Mouse (Mus musculus) right cerebral cortex, adult 2 months (tissue): Measurements from ENCODE around the gene Prdm4.
A peak's percentile ranks its signal among the peaks of the same experiment; 100 is the strongest.

Experiments
- DNase-seq, 2 experiments: peaks; one replicate each; pipeline ENCODE4 v3.0.0; 2021 to 2022; ENCODE audit warnings: low spot score in 2 of 2

Gene Prdm4

GRCm38 (mm10) chr10:85916498-85917309, at the start of gene Prdm4:
TSS of gene Prdm4 (minus strand) at chr10:85917142.
- DNase-seq, result peak; percentile 98

- DNase-seq, result no peak
Measured at GRCm38 (mm10) chr10:85966476-85966875, 49.5 kb upstream of the Prdm4 start.

DNA sequence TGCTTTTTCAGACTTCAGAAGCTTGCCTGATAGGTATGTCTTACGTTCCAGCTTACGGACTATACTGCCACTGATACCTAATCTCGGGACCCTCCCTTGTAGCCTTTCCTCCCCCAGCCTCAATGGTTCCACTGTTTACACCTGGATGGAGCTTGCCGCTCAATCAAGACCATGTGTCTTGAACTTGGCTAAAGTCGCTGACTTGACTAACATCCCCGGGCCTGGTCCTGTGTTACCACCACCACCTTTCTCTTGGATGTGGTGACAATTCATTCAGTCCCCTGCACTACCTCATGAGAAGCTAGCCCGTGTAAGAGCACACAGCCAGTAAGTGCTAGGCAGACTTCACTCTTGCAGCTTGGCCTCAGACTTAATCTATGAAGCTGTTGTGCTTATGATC, 47.4 kb upstream of the Prdm4 start:
- DNase-seq, result no peak

DNA sequence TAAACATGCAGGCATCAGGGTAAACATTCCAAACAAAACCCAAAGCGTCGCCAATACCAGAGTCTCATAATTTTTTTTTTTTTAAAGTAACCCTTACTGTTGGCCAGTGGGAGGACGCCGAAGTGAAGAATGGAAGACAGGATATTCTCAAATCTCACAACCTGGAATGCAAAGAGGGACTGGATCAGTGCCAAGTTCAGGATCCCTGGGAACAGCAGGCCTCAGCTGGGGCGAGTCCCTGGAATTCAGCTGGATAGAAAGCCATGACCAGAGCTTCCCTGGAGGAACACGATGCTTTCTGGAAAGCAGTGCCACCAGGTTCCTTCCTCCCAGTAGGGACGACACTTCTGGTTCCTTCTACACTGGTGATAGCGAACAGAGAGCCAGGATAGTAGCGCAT, 46.0 kb upstream of the Prdm4 start:
- no peak for DNase-seq

GRCm38 (mm10) chr10:85957464-85957950, 40.6 kb upstream of the Prdm4 start, which contains the start of gene Rtcb:
TSS of gene Rtcb (minus strand) at chr10:85957823.
- peak; percentile 98 to 100 for DNase-seq

DNA sequence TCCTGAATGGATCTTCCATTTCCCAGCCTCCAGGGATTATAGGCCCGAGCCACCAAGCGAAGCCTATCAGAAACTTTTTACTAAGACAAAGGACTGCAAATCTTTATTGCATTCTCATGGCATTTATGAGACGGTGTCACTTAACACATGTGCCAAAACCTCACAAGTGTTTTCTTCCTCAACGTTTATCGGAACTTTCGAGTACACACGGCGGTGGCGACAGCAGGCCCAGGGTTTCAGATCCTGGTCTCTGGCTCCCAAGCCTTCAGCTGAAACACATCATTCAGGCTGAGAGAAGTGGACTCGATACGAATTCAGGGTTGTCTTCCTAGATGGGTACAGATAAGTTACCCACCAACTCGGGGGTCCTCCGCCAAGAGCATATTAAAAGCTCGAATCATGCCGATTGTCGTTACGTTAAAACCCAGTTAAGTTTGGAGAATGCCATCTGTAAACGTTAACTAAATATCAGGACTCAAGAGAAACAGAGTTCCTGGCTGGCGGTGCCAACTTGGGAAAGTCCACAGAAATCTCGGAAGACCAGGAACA, 40.0 kb upstream of the Prdm4 start:
- DNase-seq, result no peak

GRCm38 (mm10) chr10:85954429-85954828, 37.5 kb upstream of the Prdm4 start:
- no peak for DNase-seq

DNA sequence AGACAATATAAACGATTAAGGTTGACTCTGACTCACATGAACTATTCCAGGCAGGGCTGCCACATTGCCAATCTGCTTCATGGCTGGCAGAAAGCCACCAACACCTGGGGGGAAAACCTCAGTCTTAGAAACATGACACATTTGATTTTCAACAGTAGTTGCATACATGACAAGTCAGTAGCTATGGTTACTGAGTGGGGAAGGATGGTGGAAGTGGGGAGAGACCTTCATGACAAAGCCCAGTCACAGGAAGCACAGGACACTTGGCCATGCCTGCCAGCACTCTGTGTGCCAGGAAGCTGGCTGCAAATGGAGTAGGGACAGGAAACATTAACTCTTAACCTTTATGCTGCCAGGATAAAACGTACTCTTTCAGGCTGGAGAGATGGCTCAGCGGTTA, 36.5 kb upstream of the Prdm4 start:
- DNase-seq, result no peak

DNA sequence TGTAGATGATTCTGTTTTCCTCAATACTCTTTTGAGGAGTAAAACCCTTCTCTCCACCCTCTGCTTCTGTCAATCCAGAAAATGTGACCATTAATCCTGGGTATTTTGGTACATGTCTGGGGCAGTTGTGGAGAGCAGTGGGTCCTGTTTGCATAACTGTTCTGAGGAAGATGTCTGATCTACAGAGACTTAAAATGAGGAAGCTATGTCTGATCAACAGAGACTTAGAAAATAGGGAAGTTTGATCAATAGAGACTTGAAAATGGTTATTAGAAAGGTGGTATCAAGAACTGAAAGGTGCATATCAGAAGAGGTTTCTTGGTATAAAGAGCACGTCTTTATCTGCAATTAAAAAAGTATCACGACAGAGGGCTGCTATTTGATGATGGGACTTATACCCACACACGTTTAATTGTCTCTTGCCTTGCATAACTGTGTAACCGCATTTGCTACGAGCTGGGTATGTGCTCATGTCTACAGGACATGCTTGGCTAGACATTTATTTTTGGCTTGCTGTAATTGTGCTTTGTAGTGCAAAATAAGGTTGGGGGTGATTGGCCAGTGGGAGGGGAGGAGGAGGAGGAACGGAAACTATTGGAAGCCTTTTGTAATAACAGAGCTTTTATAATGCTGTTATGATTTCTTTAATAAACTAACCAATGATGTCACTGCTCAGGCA, 35.0 kb upstream of the Prdm4 start:
- no peak for DNase-seq

GRCm38 (mm10) chr10:85948483-85949196, 31.7 kb upstream of the Prdm4 start:
- no peak for DNase-seq

DNA sequence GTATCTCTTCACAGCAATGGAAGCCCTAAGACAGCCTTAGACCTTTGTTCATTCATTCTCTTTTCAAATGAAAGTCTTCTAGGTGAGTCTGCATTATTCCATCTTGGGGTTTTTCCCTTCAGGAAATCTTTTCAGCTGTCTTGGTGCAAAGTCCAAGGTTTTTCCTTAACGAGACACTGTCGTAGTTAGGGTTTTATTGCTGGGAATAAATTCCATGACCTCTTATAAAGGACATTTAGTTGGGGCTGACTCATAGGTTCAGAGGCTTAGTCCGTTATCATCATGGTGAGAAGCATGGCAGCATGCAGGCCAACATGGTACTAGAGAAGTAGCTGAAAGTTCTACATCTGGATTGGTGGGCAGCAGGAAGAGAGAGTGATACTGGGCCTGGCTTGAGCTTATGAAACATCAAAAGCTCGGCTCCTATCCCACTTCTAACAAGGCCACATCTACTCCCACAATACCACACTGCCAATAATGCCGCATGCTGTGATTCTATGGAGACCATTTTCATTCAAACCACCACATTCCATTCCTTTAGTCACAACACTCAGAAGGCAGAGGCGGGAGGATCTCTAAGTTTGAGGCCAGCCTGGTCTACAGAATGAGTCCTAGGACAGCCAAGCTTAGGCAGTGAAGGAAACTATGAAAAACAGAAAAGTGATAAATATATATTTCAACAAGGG, 19.5 kb upstream of the Prdm4 start:
- no peak for DNase-seq

DNA sequence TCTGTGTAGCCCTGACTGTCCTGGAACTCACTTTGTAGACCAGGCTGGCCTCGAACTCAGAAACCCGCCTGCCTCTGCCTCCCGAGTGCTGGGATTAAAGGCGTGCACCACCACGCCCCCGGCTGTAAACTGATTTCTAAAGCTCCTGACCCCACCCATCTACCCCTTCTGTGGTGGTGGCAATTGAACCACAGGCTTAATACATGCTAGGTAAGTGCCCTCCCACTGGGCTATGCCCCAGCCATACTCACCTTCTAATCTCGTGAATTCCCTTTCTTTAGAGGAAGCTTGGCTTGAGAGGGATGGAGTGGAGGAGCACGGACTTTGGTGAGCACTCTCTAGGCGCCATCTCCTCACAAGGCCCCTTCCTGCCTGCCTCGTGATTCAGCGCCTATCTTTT, 13.0 kb upstream of the Prdm4 start:
- DNase-seq, result no peak

GRCm38 (mm10) chr10:85929208-85929591, 12.3 kb upstream of the Prdm4 start:
- DNase-seq, result peak in 1 of 2 experiments; percentile 10

DNA sequence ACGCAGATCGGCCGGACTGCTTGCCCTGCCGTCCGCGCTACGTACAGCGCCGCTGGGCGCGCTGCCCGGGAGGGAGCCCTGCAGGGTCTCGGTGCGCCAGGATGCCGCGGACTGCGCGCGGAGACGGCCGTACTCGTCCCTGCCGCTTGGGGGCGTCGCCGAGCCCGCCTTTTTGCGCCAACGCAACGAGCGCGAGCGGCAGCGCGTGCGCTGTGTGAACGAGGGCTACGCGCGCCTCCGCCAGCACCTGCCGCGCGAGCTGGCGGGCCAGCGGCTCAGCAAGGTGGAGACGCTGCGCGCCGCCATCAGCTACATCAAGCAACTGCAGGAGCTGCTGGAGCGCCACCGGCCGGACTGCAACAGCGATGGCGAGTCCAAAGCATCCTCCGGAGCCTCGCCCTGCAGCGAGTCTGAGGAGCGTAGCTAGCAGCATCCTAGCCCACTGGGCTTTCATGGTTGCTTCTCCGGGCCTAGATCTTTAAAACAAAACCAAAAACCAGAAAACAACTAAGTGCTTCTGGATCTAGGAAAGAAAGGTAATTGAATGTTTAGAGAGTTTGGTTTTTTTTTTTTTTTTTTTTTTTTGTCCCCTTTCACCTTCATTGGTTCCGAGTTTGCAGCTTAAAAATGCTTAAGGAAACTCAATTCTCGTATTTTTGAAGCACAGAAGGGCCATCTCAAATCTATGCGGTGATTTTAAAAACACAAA, 11.7 kb upstream of the Prdm4 start:
- DNase-seq, result peak; percentile 80

- peak; percentile 23 to 27 for DNase-seq
Measured at GRCm38 (mm10) chr10:85927676-85928445, 10.9 kb upstream of the Prdm4 start, which contains the start of gene Ascl4. TSS of gene Ascl4 (plus strand) at chr10:85927681.

DNA sequence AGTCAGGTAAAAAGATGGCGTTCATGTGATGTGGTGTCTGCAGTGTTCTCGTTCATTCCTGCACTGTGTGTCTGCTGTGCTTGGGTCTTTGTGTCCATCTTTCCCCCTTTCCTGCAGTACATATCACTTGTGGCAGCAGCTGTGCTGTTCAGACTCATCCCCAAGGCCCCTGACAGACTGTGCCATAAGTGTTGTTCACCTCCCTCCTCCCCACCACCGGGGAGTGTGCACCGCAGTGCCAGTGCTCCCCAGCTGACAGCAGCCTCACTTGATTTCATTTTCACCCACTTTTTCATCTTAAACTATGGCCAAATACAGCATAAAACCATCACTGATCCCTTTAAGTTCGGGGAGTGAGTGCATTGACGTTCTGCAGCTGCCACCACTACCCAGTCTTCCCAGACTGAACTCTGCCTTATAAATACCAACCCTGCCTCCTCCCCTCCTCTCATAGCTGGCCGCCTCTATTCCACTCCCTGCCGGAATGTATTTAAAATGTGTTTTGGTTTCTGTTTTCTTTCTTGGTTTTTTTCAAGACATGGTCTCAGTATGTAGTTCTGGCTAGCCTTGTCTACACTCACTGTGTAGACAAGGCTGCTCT, 37.0 kb downstream of the Prdm4 start:
- DNase-seq, result no peak

DNA sequence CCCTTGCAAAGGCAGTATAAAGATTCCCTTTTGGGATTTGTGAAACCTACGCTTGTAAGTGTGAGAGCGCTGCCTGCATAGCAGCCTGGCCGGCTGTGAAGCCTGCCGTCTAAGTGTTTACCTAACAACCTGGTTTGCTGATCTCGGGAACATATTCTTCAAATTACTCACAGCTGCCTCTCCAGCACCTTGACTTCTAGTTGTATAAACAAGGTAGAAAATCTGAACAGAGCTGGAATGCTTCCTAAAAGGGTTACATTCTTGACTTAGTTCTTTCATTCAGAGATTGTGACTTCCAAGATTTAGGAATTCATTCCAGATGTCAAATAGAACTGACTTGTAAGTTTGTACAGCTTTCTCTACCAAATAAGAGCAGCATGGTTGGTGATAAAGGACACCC, 41.1 kb downstream of the Prdm4 start:
- DNase-seq, result no peak

GRCm38 (mm10) chr10:85873861-85874544, 42.9 kb downstream of the Prdm4 start:
- DNase-seq, result no peak

DNA sequence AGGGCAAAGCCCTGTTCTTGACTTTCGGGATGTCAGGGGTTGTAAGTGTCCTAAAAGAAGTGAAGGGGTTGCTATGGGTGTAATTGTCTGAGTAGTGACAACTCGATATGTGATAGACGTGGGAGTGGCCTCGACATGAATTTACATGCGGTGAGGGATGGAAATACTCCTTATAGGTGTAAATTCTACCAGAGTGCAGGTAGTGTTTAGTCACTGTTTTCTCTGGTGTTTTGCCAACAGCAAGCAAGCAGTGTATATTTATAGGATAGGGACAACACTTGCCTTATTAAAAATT, 44.5 kb downstream of the Prdm4 start:
- DNase-seq, result no peak
